Mouse (Mus musculus) stomach, postnatal 0 days (tissue): ENCODE measurements around the gene Bach2. TPM values are rescaled to one million over a fixed set of nuclear protein-coding genes. Genes with fewer than 3 reads are reported as not detected.

ENCODE experiments used
- ATAC-seq: fragments of 200-750 bp; cut with Nextera tagmentation; 2 replicates; pipeline ENCODE4 v1.8.0; 2017; ENCODE audit not compliant: low FRiP score, low TSS enrichment
- DNase-seq: peaks from one replicate; pipeline ENCODE4 v3.0.0-alpha.2; 2016; ENCODE audit warnings: low spot score
- H3K27ac ChIP-seq: fragments of 300-500 bp; sonication (generic); replicated peaks from 2 replicates; pipeline ENCODE4 v1.5.1; 2014; ENCODE audit warnings: mild to moderate bottlenecking, control low read depth
- H3K27me3 ChIP-seq: fragments of 300-500 bp; sonication (generic); 2 replicates; pipeline ENCODE4 v1.6.1; 2014; ENCODE audit warnings: low read length; ENCODE audit not compliant: control insufficient read depth, insufficient read depth
- H3K36me3 ChIP-seq: fragments of 300-500 bp; sonication (generic); 2 replicates; pipeline ENCODE4 v1.6.1; 2014; ENCODE audit warnings: low read length, mixed read lengths; ENCODE audit not compliant: control insufficient read depth, insufficient read depth
- H3K4me1 ChIP-seq: fragments of 300-500 bp; sonication (generic); replicated peaks from 2 replicates; pipeline ENCODE4 v1.6.1; 2014; ENCODE audit warnings: antibody characterized with exemption; ENCODE audit not compliant: control insufficient read depth, insufficient read depth
- H3K4me2 ChIP-seq: fragments of 300-500 bp; sonication (generic); replicated peaks from 2 replicates; pipeline ENCODE4 v1.6.1; 2014; ENCODE audit warnings: low read depth, mild to moderate bottlenecking, control low read depth, moderate library complexity
- H3K4me3 ChIP-seq: fragments of 300-500 bp; sonication (generic); 2 replicates; pipeline ENCODE4 v1.5.1; 2014; ENCODE audit warnings: low read depth, low read length, control low read depth
- H3K9ac ChIP-seq: fragments of 300-500 bp; sonication (generic); 2 replicates; pipeline ENCODE4 v1.6.1; 2014; ENCODE audit warnings: mild to moderate bottlenecking, low read length, control low read depth, mixed read lengths
- H3K9me3 ChIP-seq: fragments of 300-500 bp; sonication (generic); 2 replicates; pipeline ENCODE4 v1.6.1; 2016; ENCODE audit warnings: low read length; ENCODE audit not compliant: control insufficient read depth
- CTCF ChIP-seq: IDR thresholded peaks from 2 replicates; pipeline ENCODE4 v1.5.1; 2016; ENCODE audit warnings: antibody characterized with exemption, low read depth, mild to moderate bottlenecking, moderate library complexity
- EP300 ChIP-seq: optimal IDR thresholded peaks from 2 replicates; pipeline ENCODE3; 2016; ENCODE audit warnings: antibody characterized with exemption
- WGBS: fragments of 180-500 bp; shearing (Covaris S2); extraction: QIAGEN DNeasy Blood & Tissue Kit; methylation state at CpG from one replicate; pipeline ENCODE4 v1.1.7; 2014; 5-methylcytosine and 5-hydroxymethylcytosine counted together
- polyA plus RNA-seq: library from polyadenylated mRNA; unstranded; fragments of >200 nt; fragmentation: Nextera tagmentation; extraction: Ambion mirVana; gene quantifications from 2 replicates; pipeline ENCODE4 v1.2.1, GENCODE M21; 2015

The Bach2 gene
- polyA plus RNA-seq, 1 experiment from 2014 or later: 1.9 TPM

- Histone ChIP-seq H3K36me3 (no peaks in the 10 kb centered on the region), H3K9ac (no peak overlapping the region), H3K4me3 (no peak overlapping the region), H3K27ac (no peak overlapping the region), H3K4me1 (no peaks in the 10 kb centered on the region), H3K9me3 (no peaks in the 10 kb centered on the region), H3K4me2 (no peak overlapping the region), H3K27me3 (no peaks in the 10 kb centered on the region)
- WGBS: 57% methylated on average over 4 of the region's 4 CpGs
- ATAC-seq: no peak
- TF ChIP-seq EP300 (no peak), CTCF (no peak)
- DNase-seq: no peak
Observed at GRCm38 (mm10) chr4:32545548-32545947, 306.9 kb downstream of the Bach2 start.

GRCm38 (mm10) chr4:32549150-32549549 is 310.5 kb downstream of the Bach2 start:
- Histone ChIP-seq H3K36me3 (no peaks in the 10 kb centered on the region), H3K27ac (no peak overlapping the region), H3K9me3 (no peaks in the 10 kb centered on the region), H3K27me3 (no peaks in the 10 kb centered on the region), H3K4me2 (no peak overlapping the region), H3K4me3 (no peak overlapping the region), H3K9ac (no peak overlapping the region), H3K4me1 (no peaks in the 10 kb centered on the region)
- WGBS: 80% methylated on average over 1 of the region's 1 CpGs
- DNase-seq (no peak), ATAC-seq (no peak)
- TF ChIP-seq CTCF (no peak), EP300 (no peak)

- Histone ChIP-seq H3K27me3 (no peaks in the 10 kb centered on the region), H3K4me1 (no peaks in the 10 kb centered on the region), H3K4me2 (no peak overlapping the region), H3K36me3 (no peaks in the 10 kb centered on the region), H3K9me3 (no peaks in the 10 kb centered on the region), H3K9ac (no peak overlapping the region), H3K27ac (no peak overlapping the region), H3K4me3 (no peak overlapping the region)
- 52% methylated on average over 4 of the region's 4 CpGs for WGBS
- TF ChIP-seq EP300 (no peak), CTCF (peak; percentile 70)
- DNase-seq: no peak
- ATAC-seq: no peak
Observed at GRCm38 (mm10) chr4:32551337-32551736, 312.7 kb downstream of the Bach2 start.

GRCm38 (mm10) chr4:32555506-32555905 is 316.9 kb downstream of the Bach2 start:
- TF ChIP-seq CTCF: no peak
- no peak for TF ChIP-seq EP300

GRCm38 (mm10) chr4:32560246-32560645 is 321.6 kb downstream of the Bach2 start:
- Histone ChIP-seq H3K36me3 (no peaks in the 10 kb centered on the region), H3K4me2 (no peak overlapping the region), H3K27me3 (no peaks in the 10 kb centered on the region), H3K4me3 (no peak overlapping the region), H3K9ac (no peak overlapping the region), H3K9me3 (no peaks in the 10 kb centered on the region), H3K27ac (no peak overlapping the region), H3K4me1 (no peaks in the 10 kb centered on the region)
- no peak for ATAC-seq
- WGBS: 26% methylated on average over 6 of the region's 6 CpGs
- TF ChIP-seq EP300 (no peak), CTCF (no peak)
- no peak for DNase-seq

More at GRCm38 (mm10) chr4:32555506-32555905, 316.9 kb downstream of the Bach2 start:
- H3K9me3 ChIP-seq: no peaks in the 10 kb centered on the region
- no peaks in the 10 kb centered on the region for H3K36me3 ChIP-seq
- no peaks in the 10 kb centered on the region for H3K4me1 ChIP-seq
- H3K27ac ChIP-seq: no peak overlapping the region
- WGBS: 77% methylated on average over 7 of the region's 7 CpGs
- ATAC-seq: no peak
- H3K4me2 ChIP-seq: no peak overlapping the region
- no peak overlapping the region for H3K9ac ChIP-seq
- H3K4me3 ChIP-seq: no peak overlapping the region
- no peaks in the 10 kb centered on the region for H3K27me3 ChIP-seq
- no peak for DNase-seq

- H3K36me3 ChIP-seq: no peaks in the 10 kb centered on the region
- no peaks in the 10 kb centered on the region for H3K9me3 ChIP-seq
- H3K27ac ChIP-seq: no peak overlapping the region
- H3K4me2 ChIP-seq: no peak overlapping the region
- TF ChIP-seq EP300: no peak
- TF ChIP-seq CTCF: peak; percentile 43
- no peaks in the 10 kb centered on the region for H3K4me1 ChIP-seq
- ATAC-seq (no peak), DNase-seq (no peak)
- H3K4me3 ChIP-seq: no peak overlapping the region
- no peaks in the 10 kb centered on the region for H3K27me3 ChIP-seq
- no peak overlapping the region for H3K9ac ChIP-seq
- WGBS: 65% methylated on average over 8 of the region's 8 CpGs
Observed at GRCm38 (mm10) chr4:32560724-32561554, 322.3 kb downstream of the Bach2 start.
